Mouse (Mus musculus) MEL (cell line): ENCODE data around the gene Tubg2. TPM values are rescaled to one million over a fixed set of nuclear protein-coding genes. Genes with fewer than 3 reads are reported as not detected.

Experiments used
- DNase-seq: peaks from one replicate; pipeline ENCODE4 v3.0.0; 2011; ENCODE audit warnings: low read depth, low spot score
- H3K27ac ChIP-seq: 2 replicates; pipeline ENCODE4 v1.5.1; 2012; ENCODE audit warnings: low read depth, mild to moderate bottlenecking, control low read depth, low read length, moderate library complexity; ENCODE audit not compliant: control insufficient read depth
- H3K27me3 ChIP-seq, 2 experiments: fragments of 150-350 bp in 1 of 2; sonication (generic) in 1 of 2; 2 replicates each; pipeline ENCODE4 v1.6.1; 2012; ENCODE audit warnings: low read length in 2 of 2, mild to moderate bottlenecking in 2 of 2, improper control_type of control experiment in 1 of 2, moderate library complexity in 1 of 2; ENCODE audit not compliant: insufficient read depth in 2 of 2, control insufficient read depth in 1 of 2
- H3K36me3 ChIP-seq, 2 experiments: 2 replicates each; pipeline ENCODE4 v1.6.1; 2012 to 2014; ENCODE audit warnings: low read length in 2 of 2, improper control_type of control experiment in 1 of 2, inconsistent platforms in 1 of 2, mild to moderate bottlenecking in 1 of 2; ENCODE audit not compliant: insufficient read depth in 2 of 2, control insufficient read depth in 1 of 2
- H3K4me1 ChIP-seq, 2 experiments: fragments of 150-350 bp in 1 of 2; sonication (generic) in 1 of 2; 2 replicates each; pipeline ENCODE4 v1.6.1; 2012; ENCODE audit warnings: low read length in 2 of 2, improper control_type of control experiment in 1 of 2, mild to moderate bottlenecking in 1 of 2; ENCODE audit not compliant: insufficient read depth in 2 of 2, control insufficient read depth in 1 of 2
- H3K4me3 ChIP-seq, 2 experiments: fragments of 150-350 bp in 1 of 2; sonication (generic) in 1 of 2; 2 replicates each; pipeline ENCODE4 v1.5.1; 2012; ENCODE audit warnings: low read depth in 2 of 2, low read length in 2 of 2, mild to moderate bottlenecking in 2 of 2, moderate library complexity in 2 of 2, control low read depth in 1 of 2, improper control_type of control experiment in 1 of 2; ENCODE audit not compliant: control insufficient read depth in 1 of 2, insufficient read depth in 1 of 2
- H3K79me2 ChIP-seq: 2 replicates; pipeline ENCODE4 v1.6.1; 2012; ENCODE audit warnings: mild to moderate bottlenecking, low read length, moderate library complexity; ENCODE audit not compliant: control insufficient read depth, poor library complexity, insufficient read depth
- H3K9ac ChIP-seq: 2 replicates; pipeline ENCODE4 v1.6.1; 2012; ENCODE audit warnings: low read depth, mild to moderate bottlenecking, control low read depth, low read length, moderate library complexity; ENCODE audit not compliant: control insufficient read depth, poor library complexity, severe bottlenecking
- H3K9me3 ChIP-seq: fragments of 150-350 bp; sonication (generic); replicated peaks from 2 replicates; pipeline ENCODE4 v1.6.1; 2012; ENCODE audit warnings: mild to moderate bottlenecking, low read length, improper control_type of control experiment, moderate library complexity; ENCODE audit not compliant: insufficient read depth
- BHLHE40 ChIP-seq: IDR thresholded peaks from 2 replicates; pipeline ENCODE4 v1.6.1; 2012; ENCODE audit warnings: low read depth, mild to moderate bottlenecking, inconsistent platforms, low read length, improper control_type of control experiment, borderline replicate concordance
- CHD1 ChIP-seq: IDR thresholded peaks from 2 replicates; pipeline ENCODE4 v1.6.1; 2012; ENCODE audit warnings: low read depth, mild to moderate bottlenecking, inconsistent platforms, low read length, improper control_type of control experiment
- CTCF ChIP-seq, 3 experiments: IDR thresholded peaks in 2 of 3; conservative IDR thresholded peaks in 1 of 3; 2 replicates each; pipeline ENCODE4 v1.5.1; 2011 to 2012; ENCODE audit warnings: low read length in 3 of 3, low read depth in 2 of 3, mild to moderate bottlenecking in 2 of 3, improper control_type of control experiment in 1 of 3, inconsistent platforms in 1 of 3, mixed read lengths in 1 of 3, moderate library complexity in 1 of 3; ENCODE audit not compliant: control insufficient read depth in 1 of 3, insufficient read depth in 1 of 3, poor library complexity in 1 of 3, severe bottlenecking in 1 of 3
- ELF1 ChIP-seq: IDR thresholded peaks from 2 replicates; pipeline ENCODE4 v1.6.1; 2014; ENCODE audit warnings: low read depth, mild to moderate bottlenecking, inconsistent platforms, low read length, improper control_type of control experiment, moderate library complexity
- GABPA ChIP-seq: IDR thresholded peaks from 2 replicates; pipeline ENCODE4 v1.6.1; 2012; ENCODE audit warnings: low read depth, mild to moderate bottlenecking, inconsistent platforms, low read length, improper control_type of control experiment, moderate library complexity
- HCFC1 ChIP-seq: IDR thresholded peaks from 2 replicates; pipeline ENCODE4 v1.6.1; 2012; ENCODE audit warnings: low read depth, mild to moderate bottlenecking, inconsistent platforms, low read length, improper control_type of control experiment, moderate library complexity
- MAFK ChIP-seq: IDR thresholded peaks from 2 replicates; pipeline ENCODE4 v1.6.1; 2011; ENCODE audit warnings: low read depth, mild to moderate bottlenecking, low read length, improper control_type of control experiment, borderline replicate concordance
- MAX ChIP-seq: IDR thresholded peaks from 2 replicates; pipeline ENCODE4 v1.6.1; 2011; ENCODE audit warnings: low read length, improper control_type of control experiment
- MAZ ChIP-seq: IDR thresholded peaks from 2 replicates; pipeline ENCODE4 v1.6.1; 2012; ENCODE audit warnings: low read depth, mild to moderate bottlenecking, inconsistent platforms, low read length, improper control_type of control experiment
- MEF2A ChIP-seq: IDR thresholded peaks from 2 replicates; pipeline ENCODE4 v1.6.1; 2014; ENCODE audit warnings: low read depth, mild to moderate bottlenecking, inconsistent platforms, low read length, improper control_type of control experiment; ENCODE audit not compliant: poor library complexity, insufficient replicate concordance, severe bottlenecking; ENCODE audit errors: extremely low read depth
- MXI1 ChIP-seq: IDR thresholded peaks from 2 replicates; pipeline ENCODE4 v1.6.1; 2011; ENCODE audit warnings: mild to moderate bottlenecking, low read depth, low read length, improper control_type of control experiment
- MYC ChIP-seq: IDR thresholded peaks from 2 replicates; pipeline ENCODE4 v1.6.1; 2011; ENCODE audit warnings: low read depth, mild to moderate bottlenecking, low read length, improper control_type of control experiment, moderate library complexity
- NELFE ChIP-seq: IDR thresholded peaks from 2 replicates; pipeline ENCODE4 v1.6.1; 2011; ENCODE audit warnings: low read depth, low read length, improper control_type of control experiment
- NRF1 ChIP-seq: IDR thresholded peaks from 2 replicates; pipeline ENCODE4 v1.6.1; 2014; ENCODE audit warnings: low read depth, mild to moderate bottlenecking, inconsistent platforms, low read length, improper control_type of control experiment, moderate library complexity; ENCODE audit not compliant: poor library complexity, insufficient read depth, severe bottlenecking
- POLR2A ChIP-seq, 2 experiments: IDR thresholded peaks; 2 replicates each; pipeline ENCODE4 v1.6.1; 2011 to 2012; ENCODE audit warnings: low read length in 2 of 2, mild to moderate bottlenecking in 2 of 2, control low read depth in 1 of 2, improper control_type of control experiment in 1 of 2, low read depth in 1 of 2, moderate library complexity in 1 of 2; ENCODE audit not compliant: control insufficient read depth in 1 of 2, insufficient read depth in 1 of 2, poor library complexity in 1 of 2
- POLR2AphosphoS5 ChIP-seq: IDR thresholded peaks from 2 replicates; pipeline ENCODE4 v1.6.1; 2012; ENCODE audit warnings: low read depth, borderline replicate concordance, mild to moderate bottlenecking, inconsistent platforms, low read length, moderate library complexity, mixed read lengths
- RAD21 ChIP-seq: IDR thresholded peaks from 2 replicates; pipeline ENCODE4 v1.6.1; 2011; ENCODE audit warnings: mild to moderate bottlenecking, low read depth, low read length, improper control_type of control experiment
- RCOR1 ChIP-seq: IDR thresholded peaks from 2 replicates; pipeline ENCODE4 v1.6.1; 2012; ENCODE audit warnings: low read depth, mild to moderate bottlenecking, inconsistent platforms, low read length, improper control_type of control experiment
- SMC3 ChIP-seq: IDR thresholded peaks from 2 replicates; pipeline ENCODE4 v1.6.1; 2011; ENCODE audit warnings: low read depth, low read length, improper control_type of control experiment
- TAL1 ChIP-seq: IDR thresholded peaks from 2 replicates; pipeline ENCODE4 v1.6.1; 2012; ENCODE audit warnings: mild to moderate bottlenecking, inconsistent platforms, low read length, moderate library complexity, mixed read lengths
- UBTF ChIP-seq: IDR thresholded peaks from 2 replicates; pipeline ENCODE4 v1.6.1; 2012; ENCODE audit warnings: low read depth, mild to moderate bottlenecking, inconsistent platforms, low read length, improper control_type of control experiment, moderate library complexity, borderline replicate concordance; ENCODE audit not compliant: insufficient read depth
- ZC3H11A ChIP-seq: IDR thresholded peaks from 2 replicates; pipeline ENCODE4 v1.6.1; 2012; ENCODE audit warnings: low read depth, mild to moderate bottlenecking, inconsistent platforms, low read length, improper control_type of control experiment
- ZKSCAN1 ChIP-seq: IDR thresholded peaks from 2 replicates; pipeline ENCODE4 v1.6.1; 2012; ENCODE audit warnings: low read depth, mild to moderate bottlenecking, inconsistent platforms, low read length, improper control_type of control experiment, moderate library complexity
- ZNF384 ChIP-seq: IDR thresholded peaks from 2 replicates; pipeline ENCODE4 v1.6.1; 2012; ENCODE audit warnings: low read depth, mild to moderate bottlenecking, inconsistent platforms, low read length, improper control_type of control experiment
- polyA plus RNA-seq, 2 experiments: library from polyadenylated mRNA; stranded (reverse) in 1 of 2; unstranded in 1 of 2; fragments of >175 nt in 1 of 2; fragments of >200 nt in 1 of 2; gene quantifications; 2 replicates each; pipeline versions ENCODE4 v1.2.1 to v1.2.4; 2012; ENCODE audit warnings: low replicate concordance in 2 of 2, low read depth in 1 of 2; ENCODE audit not compliant: insufficient read length in 2 of 2, insufficient read depth in 1 of 2, missing spikeins in 1 of 2
- total RNA-seq: library from RNA; depleted of rRNA; stranded (reverse); fragments of 300-350 nt; gene quantifications from 2 replicates; pipeline ENCODE4 v1.2.3, GENCODE M21; 2012

Tubg2 gene
- total and polyA plus RNA-seq, 3 experiments, result not detected

GRCm38 (mm10) chr11:101127075-101127474, 28.6 kb upstream of the Tubg2 start:
- Histone ChIP-seq H3K9ac (no peak overlapping the region), H3K4me1 (peaks cover 3 to 6% of the 10 kb centered on the region in 2 experiments; a peak in 2 of 4 replicates), H3K9me3 (no peaks in the 10 kb centered on the region), H3K4me3 (no peak overlapping the region), H3K79me2 (no peaks in the 10 kb centered on the region), H3K36me3 (peaks cover 5% of the 10 kb centered on the region in 2 experiments; a peak in 3 of 4 replicates), H3K27me3 (no peaks in the 10 kb centered on the region), H3K27ac (no peak overlapping the region)
- TF ChIP-seq GABPA, result no peak
- TF ChIP-seq TAL1, result no peak
- TF ChIP-seq BHLHE40, result no peak
- TF ChIP-seq RCOR1, result no peak
- peak; percentile 37 for TF ChIP-seq SMC3
- TF ChIP-seq CTCF (IDR thresholded peaks at IDR 0.05 in 2 of 3, conservative IDR thresholded peaks at IDR 0.05 in 1 of 3; ENCODE audit: control insufficient read depth in 1 of 3, insufficient read depth in 1 of 3, low read depth in 2 of 3, low read length in 3 of 3, poor library complexity in 1 of 3, severe bottlenecking in 1 of 3), result peak in 2 of 3 experiments; percentile 49 to 61; a peak in 5 of 6 replicates
- no peak for TF ChIP-seq POLR2A (IDR thresholded peaks at IDR 0.05; ENCODE audit: control insufficient read depth in 1 of 2, insufficient read depth in 1 of 2, low read depth in 1 of 2, low read length in 2 of 2, poor library complexity in 1 of 2)
- TF ChIP-seq ZC3H11A, result no peak
- TF ChIP-seq NRF1, result no peak
- TF ChIP-seq RAD21, result peak; percentile 23
- TF ChIP-seq MYC, result no peak
- no peak for TF ChIP-seq MAZ
- no peak for TF ChIP-seq ZNF384
- no peak for TF ChIP-seq CHD1
- TF ChIP-seq ZKSCAN1, result no peak
- peak; percentile 63 for DNase-seq

GRCm38 (mm10) chr11:101128996-101129577, 26.6 kb upstream of the Tubg2 start:
- Histone ChIP-seq H3K36me3 (peaks cover 3 to 7% of the 10 kb centered on the region in 2 experiments; a peak in 3 of 4 replicates), H3K27me3 (no peaks in the 10 kb centered on the region), H3K9ac (no peak overlapping the region), H3K4me1 (peaks cover 3 to 13% of the 10 kb centered on the region in 2 experiments; a peak in 3 of 4 replicates), H3K79me2 (no peaks in the 10 kb centered on the region), H3K4me3 (no peak overlapping the region), H3K27ac (no peak overlapping the region), H3K9me3 (no peaks in the 10 kb centered on the region)
- no peak for DNase-seq
- TF ChIP-seq MXI1 (no peak), ELF1 (no peak), NELFE (no peak), MAFK (no peak), BHLHE40 (no peak), TAL1 (no peak), POLR2AphosphoS5 (no peak), SMC3 (no peak), UBTF (no peak), MEF2A (no peak), MAZ (no peak), HCFC1 (no peak), MAX (no peak)
